Mouse (Mus musculus): ENCODE results near the gene Egf. TPM values are rescaled to one million over a fixed set of nuclear protein-coding genes. Genes with fewer than 3 reads are reported as not detected.

Egf gene
- polyA plus RNA-seq, 1 experiment from 2014 or later: 0.54 TPM

GRCm38 (mm10) chr3:129675923-129676322 lies 79.2 kb downstream of the Egf start:
- ATAC-seq: no peak
- no peak overlapping the region for H3K27ac ChIP-seq (ENCODE audit: low read length)
- H3K4me1 ChIP-seq (ENCODE audit: insufficient read depth, low read depth, low read length): no peaks in the 10 kb centered on the region
- no peak for DNase-seq (ENCODE audit: low spot score)
- H3K27me3 ChIP-seq (replicated peaks; ENCODE audit: insufficient read depth, low read length): no peaks in the 10 kb centered on the region
- H3K36me3 ChIP-seq (ENCODE audit: insufficient read depth, low read length): no peaks in the 10 kb centered on the region
- TF ChIP-seq EP300 (IDR thresholded peaks at IDR 0.05) (no peak), CTCF (IDR thresholded peaks at IDR 0.05) (no peak)
- H3K4me3 ChIP-seq (ENCODE audit: low read depth, low read length): no peak overlapping the region
- no peaks in the 10 kb centered on the region for H3K9me3 ChIP-seq (ENCODE audit: low read length)
- H3K9ac ChIP-seq (replicated peaks; ENCODE audit: low read depth): no peak overlapping the region
- WGBS: 92% methylated on average over 7 of the region's 7 CpGs
- H3K4me2 ChIP-seq (replicated peaks; ENCODE audit: low read depth, low read length): no peak overlapping the region

GRCm38 (mm10) chr3:129663906-129664305 lies 91.2 kb downstream of the Egf start:
- Histone ChIP-seq H3K9ac (replicated peaks; ENCODE audit: low read depth) (no peak overlapping the region), H3K27me3 (replicated peaks; ENCODE audit: insufficient read depth, low read length) (no peaks in the 10 kb centered on the region), H3K36me3 (ENCODE audit: insufficient read depth, low read length) (no peaks in the 10 kb centered on the region), H3K4me2 (replicated peaks; ENCODE audit: low read depth, low read length) (no peak overlapping the region), H3K4me1 (ENCODE audit: insufficient read depth, low read depth, low read length) (no peaks in the 10 kb centered on the region), H3K4me3 (ENCODE audit: low read depth, low read length) (no peak overlapping the region), H3K27ac (ENCODE audit: low read length) (no peak overlapping the region), H3K9me3 (ENCODE audit: low read length) (no peaks in the 10 kb centered on the region)
- 66% methylated on average over 2 of the region's 2 CpGs for WGBS
- DNase-seq (ENCODE audit: low spot score) (no peak), ATAC-seq (no peak)
- no peak for TF ChIP-seq CTCF (IDR thresholded peaks at IDR 0.05)
- TF ChIP-seq EP300 (IDR thresholded peaks at IDR 0.05): no peak

- WGBS: 78% methylated on average over 7 of the region's 7 CpGs
- no peaks in the 10 kb centered on the region for H3K36me3 ChIP-seq (ENCODE audit: insufficient read depth, low read length)
- H3K4me2 ChIP-seq (replicated peaks; ENCODE audit: low read depth, low read length): no peak overlapping the region
- no peak overlapping the region for H3K27ac ChIP-seq (ENCODE audit: low read length)
- no peak for ATAC-seq
- TF ChIP-seq EP300 (IDR thresholded peaks at IDR 0.05) (no peak), CTCF (IDR thresholded peaks at IDR 0.05) (no peak)
- no peak for DNase-seq (ENCODE audit: low spot score)
- H3K9ac ChIP-seq (replicated peaks; ENCODE audit: low read depth): no peak overlapping the region
- H3K4me3 ChIP-seq (ENCODE audit: low read depth, low read length): no peak overlapping the region
- H3K27me3 ChIP-seq (replicated peaks; ENCODE audit: insufficient read depth, low read length): no peaks in the 10 kb centered on the region
- no peaks in the 10 kb centered on the region for H3K9me3 ChIP-seq (ENCODE audit: low read length)
- no peaks in the 10 kb centered on the region for H3K4me1 ChIP-seq (ENCODE audit: insufficient read depth, low read depth, low read length)
Observed at GRCm38 (mm10) chr3:129658776-129659175, 96.3 kb downstream of the Egf start.

- 79% methylated on average over 11 of the region's 11 CpGs for WGBS
- H3K27ac ChIP-seq (ENCODE audit: low read length): no peak overlapping the region
- H3K27me3 ChIP-seq (replicated peaks; ENCODE audit: insufficient read depth, low read length): no peaks in the 10 kb centered on the region
- TF ChIP-seq CTCF (IDR thresholded peaks at IDR 0.05) (no peak), EP300 (IDR thresholded peaks at IDR 0.05) (no peak)
- H3K9me3 ChIP-seq (ENCODE audit: low read length): no peaks in the 10 kb centered on the region
- ATAC-seq (no peak), DNase-seq (ENCODE audit: low spot score) (no peak)
- no peak overlapping the region for H3K4me3 ChIP-seq (ENCODE audit: low read depth, low read length)
- no peaks in the 10 kb centered on the region for H3K36me3 ChIP-seq (ENCODE audit: insufficient read depth, low read length)
- H3K9ac ChIP-seq (replicated peaks; ENCODE audit: low read depth): no peak overlapping the region
- H3K4me2 ChIP-seq (replicated peaks; ENCODE audit: low read depth, low read length): no peak overlapping the region
- H3K4me1 ChIP-seq (ENCODE audit: insufficient read depth, low read depth, low read length): no peaks in the 10 kb centered on the region
Observed at GRCm38 (mm10) chr3:129657775-129658174, 97.3 kb downstream of the Egf start.

GRCm38 (mm10) chr3:129657222-129657621 lies 97.9 kb downstream of the Egf start:
- H3K9ac ChIP-seq (replicated peaks; ENCODE audit: low read depth): no peak overlapping the region
- TF ChIP-seq EP300 (IDR thresholded peaks at IDR 0.05) (no peak), CTCF (IDR thresholded peaks at IDR 0.05) (no peak)
- 79% methylated on average over 9 of the region's 9 CpGs for WGBS
- H3K27ac ChIP-seq (ENCODE audit: low read length): no peak overlapping the region
- no peak for ATAC-seq
- no peaks in the 10 kb centered on the region for H3K36me3 ChIP-seq (ENCODE audit: insufficient read depth, low read length)
- H3K27me3 ChIP-seq (replicated peaks; ENCODE audit: insufficient read depth, low read length): no peaks in the 10 kb centered on the region
- no peak overlapping the region for H3K4me3 ChIP-seq (ENCODE audit: low read depth, low read length)
- no peaks in the 10 kb centered on the region for H3K9me3 ChIP-seq (ENCODE audit: low read length)
- no peaks in the 10 kb centered on the region for H3K4me1 ChIP-seq (ENCODE audit: insufficient read depth, low read depth, low read length)
- H3K4me2 ChIP-seq (replicated peaks; ENCODE audit: low read depth, low read length): no peak overlapping the region
- no peak for DNase-seq (ENCODE audit: low spot score)

- TF ChIP-seq CTCF (IDR thresholded peaks at IDR 0.05) (no peak), EP300 (IDR thresholded peaks at IDR 0.05) (no peak)
- Histone ChIP-seq H3K9ac (replicated peaks; ENCODE audit: low read depth) (no peak overlapping the region), H3K36me3 (ENCODE audit: insufficient read depth, low read length) (no peaks in the 10 kb centered on the region), H3K27me3 (replicated peaks; ENCODE audit: insufficient read depth, low read length) (no peaks in the 10 kb centered on the region), H3K4me3 (ENCODE audit: low read depth, low read length) (no peak overlapping the region), H3K9me3 (ENCODE audit: low read length) (no peaks in the 10 kb centered on the region), H3K4me1 (ENCODE audit: insufficient read depth, low read depth, low read length) (no peaks in the 10 kb centered on the region), H3K4me2 (replicated peaks; ENCODE audit: low read depth, low read length) (no peak overlapping the region), H3K27ac (ENCODE audit: low read length) (no peak overlapping the region)
- ATAC-seq (no peak), DNase-seq (ENCODE audit: low spot score) (no peak)
- WGBS: 76% methylated on average over 4 of the region's 4 CpGs
Observed at GRCm38 (mm10) chr3:129656540-129656939, 98.6 kb downstream of the Egf start.

GRCm38 (mm10) chr3:129652476-129652875 lies 102.6 kb downstream of the Egf start:
- Histone ChIP-seq H3K27me3 (replicated peaks; ENCODE audit: insufficient read depth, low read length) (no peaks in the 10 kb centered on the region), H3K27ac (ENCODE audit: low read length) (no peak overlapping the region), H3K9ac (replicated peaks; ENCODE audit: low read depth) (no peak overlapping the region), H3K9me3 (ENCODE audit: low read length) (no peaks in the 10 kb centered on the region), H3K4me2 (replicated peaks; ENCODE audit: low read depth, low read length) (no peak overlapping the region), H3K4me3 (ENCODE audit: low read depth, low read length) (no peak overlapping the region), H3K4me1 (ENCODE audit: insufficient read depth, low read depth, low read length) (no peaks in the 10 kb centered on the region), H3K36me3 (ENCODE audit: insufficient read depth, low read length) (no peaks in the 10 kb centered on the region)
- TF ChIP-seq EP300 (IDR thresholded peaks at IDR 0.05) (no peak), CTCF (IDR thresholded peaks at IDR 0.05) (no peak)
- 84% methylated on average over 4 of the region's 4 CpGs for WGBS
- ATAC-seq (no peak), DNase-seq (ENCODE audit: low spot score) (no peak)
